Mouse (Mus musculus) embryonic facial prominence, embryonic 11.5 days (tissue): Measurements from ENCODE around the gene Katna1. TPM values are rescaled to one million over a fixed set of nuclear protein-coding genes. Genes with fewer than 3 reads are reported as not detected.

Experiments used
- ATAC-seq: fragments of 200-750 bp; cut with Nextera tagmentation; replicated peaks from 2 replicates; pipeline ENCODE4 v1.8.0; 2017; ENCODE audit warnings: low read depth; ENCODE audit not compliant: insufficient number of reproducible peaks, low FRiP score, low TSS enrichment
- DNase-seq: peaks from one replicate; pipeline ENCODE4 v3.0.0-alpha.2; 2015; ENCODE audit warnings: low spot score
- H3K27ac ChIP-seq: fragments of 300-500 bp; sonication (generic); replicated peaks from 2 replicates; pipeline ENCODE4 v1.5.1; 2014; ENCODE audit warnings: mild to moderate bottlenecking, low read depth, low read length, control low read depth
- H3K27me3 ChIP-seq: fragments of 300-500 bp; sonication (generic); 2 replicates; pipeline ENCODE4 v1.6.1; 2014; ENCODE audit warnings: mild to moderate bottlenecking, low read length, moderate library complexity, mixed read lengths; ENCODE audit not compliant: control insufficient read depth, insufficient read depth
- H3K36me3 ChIP-seq: fragments of 300-500 bp; sonication (generic); replicated peaks from 2 replicates; pipeline ENCODE4 v1.6.1; 2014; ENCODE audit warnings: low read depth, mild to moderate bottlenecking, low read length, moderate library complexity, mixed read lengths; ENCODE audit not compliant: control insufficient read depth, insufficient read depth
- H3K4me1 ChIP-seq: fragments of 300-500 bp; sonication (generic); 2 replicates; pipeline ENCODE4 v1.6.1; 2014; ENCODE audit warnings: low read length, mixed read lengths; ENCODE audit not compliant: control insufficient read depth, insufficient read depth
- H3K4me2 ChIP-seq: fragments of 300-500 bp; sonication (generic); 2 replicates; pipeline ENCODE4 v1.6.1; 2014; ENCODE audit warnings: low read depth, mild to moderate bottlenecking, control low read depth, low read length, moderate library complexity
- H3K4me3 ChIP-seq: fragments of 300-500 bp; sonication (generic); 2 replicates; pipeline ENCODE4 v1.5.1; 2014; ENCODE audit warnings: low read depth, low read length, control low read depth
- H3K9ac ChIP-seq: fragments of 300-500 bp; sonication (generic); replicated peaks from 2 replicates; pipeline ENCODE4 v1.6.1; 2014; ENCODE audit warnings: mild to moderate bottlenecking, control low read depth, low read length
- H3K9me3 ChIP-seq: fragments of 300-500 bp; sonication (generic); replicated peaks from 2 replicates; pipeline ENCODE4 v1.6.1; 2016; ENCODE audit warnings: mild to moderate bottlenecking, low read length, inconsistent platforms, mixed read lengths; ENCODE audit not compliant: control insufficient read depth
- WGBS: fragments of 180-500 bp; shearing (Covaris S2); extraction: QIAGEN DNeasy Blood & Tissue Kit; methylation state at CpG from one replicate; pipeline ENCODE4 v1.1.7; 2014; 5-methylcytosine and 5-hydroxymethylcytosine counted together
- polyA plus RNA-seq: library from polyadenylated mRNA; unstranded; fragments of >200 nt; fragmentation: Nextera tagmentation; extraction: Ambion mirVana; gene quantifications from 2 replicates; pipeline ENCODE4 v1.2.1, GENCODE M21; 2014

Katna1 gene
- polyA plus RNA-seq, 1 experiment from 2014 or later, result 83.5 TPM

DNA sequence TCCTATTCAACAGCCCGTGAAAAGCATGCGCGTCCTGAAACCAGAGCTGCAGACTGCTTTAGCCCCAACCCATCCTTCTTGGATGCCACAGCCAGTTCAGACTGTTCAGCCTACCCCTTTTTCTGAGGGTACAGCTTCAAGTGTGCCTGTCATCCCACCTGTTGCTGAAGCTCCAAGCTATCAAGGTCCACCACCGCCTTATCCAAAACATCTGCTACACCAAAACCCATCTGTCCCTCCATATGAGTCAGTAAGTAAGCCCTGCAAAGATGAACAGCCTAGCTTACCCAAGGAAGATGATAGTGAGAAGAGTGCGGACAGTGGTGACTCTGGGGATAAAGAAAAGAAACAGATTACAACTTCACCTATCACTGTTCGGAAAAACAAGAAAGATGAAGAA lies 23.2 kb upstream of the Katna1 start:
- 93% methylated on average over 6 of the region's 6 CpGs for WGBS
- no peak overlapping the region for H3K9ac ChIP-seq
- no peaks in the 10 kb centered on the region for H3K9me3 ChIP-seq
- no peak overlapping the region for H3K4me2 ChIP-seq
- no peak for DNase-seq
- no peak for ATAC-seq
- H3K27me3 ChIP-seq, result no peaks in the 10 kb centered on the region
- peaks cover 10% of the 10 kb centered on the region for H3K36me3 ChIP-seq
- H3K4me1 ChIP-seq, result no peaks in the 10 kb centered on the region
- no peak overlapping the region for H3K27ac ChIP-seq
- H3K4me3 ChIP-seq, result no peak overlapping the region

GRCm38 (mm10) chr10:7710121-7710520 lies 15.7 kb upstream of the Katna1 start:
- DNase-seq (no peak), ATAC-seq (no peak)
- 92% methylated on average over 5 of the region's 5 CpGs for WGBS

GRCm38 (mm10) chr10:7712506-7712905 lies 13.3 kb upstream of the Katna1 start:
- WGBS, result 92% methylated on average over 13 of the region's 13 CpGs
- H3K9ac ChIP-seq, result no peak overlapping the region
- H3K4me2 ChIP-seq, result no peak overlapping the region
- H3K36me3 ChIP-seq, result peaks cover 2% of the 10 kb centered on the region; the same call in 1 of the 2 replicates
- no peaks in the 10 kb centered on the region for H3K27me3 ChIP-seq
- no peaks in the 10 kb centered on the region for H3K4me1 ChIP-seq
- ATAC-seq, result no peak
- DNase-seq, result no peak
- H3K9me3 ChIP-seq, result no peaks in the 10 kb centered on the region
- no peak overlapping the region for H3K4me3 ChIP-seq
- no peak overlapping the region for H3K27ac ChIP-seq

More at GRCm38 (mm10) chr10:7710121-7710520, 15.7 kb upstream of the Katna1 start:
- no peak overlapping the region for H3K4me3 ChIP-seq
- no peaks in the 10 kb centered on the region for H3K4me1 ChIP-seq
- H3K27me3 ChIP-seq, result no peaks in the 10 kb centered on the region
- no peak overlapping the region for H3K27ac ChIP-seq
- H3K9ac ChIP-seq, result no peak overlapping the region
- peaks cover 2% of the 10 kb centered on the region; the same call in 1 of the 2 replicates for H3K36me3 ChIP-seq
- no peak overlapping the region for H3K4me2 ChIP-seq
- no peaks in the 10 kb centered on the region for H3K9me3 ChIP-seq

GRCm38 (mm10) chr10:7715056-7715455 lies 10.7 kb upstream of the Katna1 start:
- ATAC-seq, result no peak
- no peaks in the 10 kb centered on the region for H3K9me3 ChIP-seq

GRCm38 (mm10) chr10:7726501-7726812 lies 657 bp downstream of the Katna1 start:
- DNase-seq (peak; percentile 9), ATAC-seq (no peak)
- H3K36me3 ChIP-seq, result no peaks in the 10 kb centered on the region
- peak overlapping the region; percentile 57 for H3K4me3 ChIP-seq
- H3K27ac ChIP-seq, result no peak overlapping the region
- no peaks in the 10 kb centered on the region for H3K9me3 ChIP-seq
- WGBS, result 0% methylated on average over 8 of the region's 8 CpGs
- H3K4me2 ChIP-seq, result peak overlapping the region; percentile 67
- H3K9ac ChIP-seq, result peak overlapping the region; percentile 65
- no peaks in the 10 kb centered on the region for H3K4me1 ChIP-seq
- H3K27me3 ChIP-seq, result no peaks in the 10 kb centered on the region

More at GRCm38 (mm10) chr10:7715056-7715455, 10.7 kb upstream of the Katna1 start:
- no peak overlapping the region for H3K27ac ChIP-seq
- DNase-seq, result no peak
- H3K4me1 ChIP-seq, result no peaks in the 10 kb centered on the region
- no peak overlapping the region for H3K4me2 ChIP-seq
- no peak overlapping the region for H3K4me3 ChIP-seq
- no peaks in the 10 kb centered on the region for H3K27me3 ChIP-seq
- peaks cover 2% of the 10 kb centered on the region; the same call in 1 of the 2 replicates for H3K36me3 ChIP-seq
- H3K9ac ChIP-seq, result no peak overlapping the region
- 83% methylated on average over 7 of the region's 7 CpGs for WGBS

DNA sequence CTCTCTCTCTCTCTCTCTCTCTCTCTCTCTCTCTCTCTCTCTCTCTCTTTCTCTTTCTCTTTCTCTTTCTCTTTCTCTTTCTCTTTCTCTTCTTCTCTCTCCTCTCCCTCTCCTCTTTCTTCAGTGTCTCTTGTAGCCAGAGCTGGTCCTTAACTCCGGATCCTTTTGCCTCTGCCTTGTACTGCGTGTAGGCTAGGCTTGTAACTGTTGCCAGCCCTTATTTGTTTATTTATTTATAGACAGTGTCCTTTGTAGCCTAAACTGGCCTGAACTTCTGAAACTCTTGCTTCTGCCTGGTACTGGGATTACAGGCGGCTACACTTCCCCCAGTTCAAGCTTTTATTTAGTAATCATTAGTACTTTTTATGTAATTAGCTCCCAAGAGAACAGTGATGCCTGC lies 1.2 kb downstream of the Katna1 start:
- Histone ChIP-seq H3K4me3 (peak overlapping the region; percentile 57; the same call in 1 of the 2 replicates), H3K9me3 (no peaks in the 10 kb centered on the region), H3K4me2 (peak overlapping the region; percentile 27; the same call in 1 of the 2 replicates), H3K27ac (no peak overlapping the region), H3K27me3 (no peaks in the 10 kb centered on the region), H3K9ac (0 out of 2 replicates have a peak overlapping the region, but pooled peaks have one; percentile 5), H3K36me3 (no peaks in the 10 kb centered on the region), H3K4me1 (no peaks in the 10 kb centered on the region)
- ATAC-seq (no peak), DNase-seq (no peak)
- WGBS, result 19% methylated on average over 3 of the region's 3 CpGs

GRCm38 (mm10) chr10:7731582-7731981 lies 5.8 kb downstream of the Katna1 start:
- Histone ChIP-seq H3K36me3 (no peaks in the 10 kb centered on the region), H3K27ac (no peak overlapping the region), H3K9me3 (no peaks in the 10 kb centered on the region), H3K27me3 (no peaks in the 10 kb centered on the region), H3K9ac (no peak overlapping the region), H3K4me1 (no peaks in the 10 kb centered on the region), H3K4me3 (no peak overlapping the region), H3K4me2 (no peak overlapping the region)
- ATAC-seq, result no peak
- no peak for DNase-seq

DNA sequence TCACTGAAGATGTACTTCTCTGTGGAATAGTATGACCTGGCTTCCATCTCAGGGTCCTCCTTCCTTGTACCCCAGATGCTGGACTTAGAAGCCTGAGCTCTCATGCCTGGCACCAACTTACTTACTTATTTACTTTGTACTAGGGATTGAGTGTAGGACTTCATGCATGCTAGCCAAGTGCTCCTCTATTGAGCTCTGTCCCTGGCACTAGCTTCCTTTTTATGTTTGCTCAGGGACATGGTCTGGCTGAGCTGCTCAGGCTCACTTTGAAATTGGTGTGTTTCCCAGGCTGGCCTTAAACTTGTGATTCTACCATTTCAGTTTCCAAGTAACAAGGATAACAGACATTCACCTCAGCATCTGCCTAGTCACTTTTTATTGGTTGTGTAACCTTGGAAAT lies 11.3 kb downstream of the Katna1 start:
- ATAC-seq (no peak), DNase-seq (no peak)
- H3K27me3 ChIP-seq, result no peaks in the 10 kb centered on the region
- H3K9me3 ChIP-seq, result no peaks in the 10 kb centered on the region
- H3K36me3 ChIP-seq, result no peaks in the 10 kb centered on the region
- H3K4me1 ChIP-seq, result no peaks in the 10 kb centered on the region
- H3K4me2 ChIP-seq, result no peak overlapping the region
- H3K27ac ChIP-seq, result no peak overlapping the region
- H3K4me3 ChIP-seq, result no peak overlapping the region
- H3K9ac ChIP-seq, result no peak overlapping the region
